Mouse (Mus musculus) left cerebral cortex, adult 11 months (tissue): ENCODE data around the gene Ptgs1.

Source experiments
- DNase-seq: peaks from one replicate; pipeline ENCODE4 v3.0.0; 2022; ENCODE audit warnings: low spot score

The Ptgs1 gene

GRCm38 (mm10) chr2:36247964-36248363, 17.7 kb downstream of the Ptgs1 start:
- no peak for DNase-seq

GRCm38 (mm10) chr2:36251156-36251555, 20.9 kb downstream of the Ptgs1 start:
- no peak for DNase-seq

GRCm38 (mm10) chr2:36252505-36252904, 22.3 kb downstream of the Ptgs1 start:
- DNase-seq = no peak

- DNase-seq = no peak
Measured at GRCm38 (mm10) chr2:36254445-36254844, 24.2 kb downstream of the Ptgs1 start.

DNA sequence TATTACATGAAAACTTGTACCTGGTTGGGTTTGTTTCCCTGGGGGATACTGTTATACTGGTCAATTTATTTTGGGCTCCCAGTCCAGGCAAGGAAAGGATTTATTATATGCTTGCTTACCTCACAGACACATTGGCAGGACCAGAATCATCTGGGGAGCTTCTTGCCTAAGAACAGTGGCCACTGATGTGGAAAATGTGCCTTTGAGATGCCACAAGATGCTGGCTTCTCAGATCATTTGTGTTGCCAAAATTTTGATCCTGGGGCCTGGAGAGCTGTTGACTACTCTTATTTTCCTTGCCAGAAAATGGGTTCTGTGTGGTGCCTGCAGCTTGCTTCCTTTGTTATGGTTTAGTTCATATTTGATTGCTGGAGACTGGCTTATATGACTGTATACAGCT, 26.7 kb downstream of the Ptgs1 start:
- no peak for DNase-seq

DNA sequence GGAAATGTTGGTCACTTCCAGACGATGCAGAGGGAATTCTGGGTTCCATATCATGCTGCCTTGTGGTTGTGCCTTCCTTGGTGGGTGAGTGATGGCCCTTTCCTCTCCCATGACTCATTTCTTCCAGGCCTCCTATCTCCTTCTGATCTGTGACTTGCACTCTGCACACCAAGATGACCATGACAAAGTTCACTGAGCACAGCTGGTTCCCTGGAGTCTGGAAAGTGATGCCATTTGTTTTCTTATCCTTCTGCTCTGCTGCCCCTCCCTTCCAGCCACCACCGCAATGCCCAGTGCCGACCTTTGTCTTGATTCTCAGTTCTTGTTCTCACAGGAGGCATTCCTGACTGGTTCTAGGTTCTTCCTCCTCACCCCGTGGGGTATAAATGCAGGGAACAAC, 29.2 kb downstream of the Ptgs1 start:
- DNase-seq = no peak

DNA sequence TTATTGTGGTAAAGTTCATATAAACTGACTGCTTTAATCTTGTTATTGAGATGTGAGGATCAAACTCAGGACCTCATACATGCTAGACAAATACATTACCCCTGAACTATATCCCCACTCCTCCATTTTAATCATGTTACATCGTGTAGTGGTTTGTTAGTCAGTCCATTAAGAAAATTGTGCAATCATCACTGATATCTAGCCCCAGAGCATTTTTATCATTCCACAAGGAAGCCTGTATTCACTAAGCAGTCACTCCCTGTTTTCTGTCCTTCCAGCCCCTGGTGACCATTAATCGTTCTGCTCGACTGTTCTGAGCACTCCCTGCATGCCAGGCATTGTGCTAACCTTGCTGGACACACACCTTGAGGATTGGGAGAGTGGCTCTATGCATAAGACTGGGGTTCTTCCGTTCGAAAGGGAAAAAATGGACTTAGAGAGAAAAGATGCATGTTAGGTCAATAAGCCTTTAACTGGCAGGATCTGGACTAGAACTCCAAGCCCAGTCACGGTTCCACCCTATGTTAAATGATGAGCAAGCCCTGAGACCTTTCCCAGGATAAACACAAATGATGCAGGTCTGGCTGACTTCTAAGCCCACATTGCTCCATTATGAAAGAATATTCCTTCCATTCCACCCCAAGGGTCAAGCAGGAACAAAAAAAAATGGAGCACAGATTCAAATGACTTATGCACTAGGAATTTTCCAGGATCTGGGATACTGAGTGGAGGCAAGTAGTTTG, 29.7 kb downstream of the Ptgs1 start:
- DNase-seq = no peak

- no peak for DNase-seq
Measured at GRCm38 (mm10) chr2:36262025-36262424, 31.8 kb downstream of the Ptgs1 start.

- no peak for DNase-seq
Measured at GRCm38 (mm10) chr2:36269458-36269857, 39.2 kb downstream of the Ptgs1 start.

DNA sequence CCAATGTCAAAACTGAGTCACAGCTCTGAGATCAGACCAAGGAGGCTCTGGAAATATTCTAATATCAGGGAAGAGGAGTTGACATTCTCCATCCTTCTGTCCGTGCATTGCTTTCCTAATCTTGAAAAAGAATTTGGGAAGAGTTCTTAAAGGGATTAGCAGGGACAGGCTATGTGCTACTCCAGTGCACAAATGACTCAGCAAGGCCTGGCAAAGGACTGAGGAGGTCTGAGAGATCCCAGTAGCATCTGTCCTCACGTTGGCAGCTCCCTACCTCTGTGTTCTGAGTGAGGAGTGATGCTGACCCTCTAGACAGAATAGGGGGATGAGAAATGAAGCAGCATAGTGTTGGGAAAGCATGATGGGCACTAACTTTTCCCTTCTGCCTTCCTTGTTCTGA, 40.0 kb downstream of the Ptgs1 start:
- no peak for DNase-seq

DNA sequence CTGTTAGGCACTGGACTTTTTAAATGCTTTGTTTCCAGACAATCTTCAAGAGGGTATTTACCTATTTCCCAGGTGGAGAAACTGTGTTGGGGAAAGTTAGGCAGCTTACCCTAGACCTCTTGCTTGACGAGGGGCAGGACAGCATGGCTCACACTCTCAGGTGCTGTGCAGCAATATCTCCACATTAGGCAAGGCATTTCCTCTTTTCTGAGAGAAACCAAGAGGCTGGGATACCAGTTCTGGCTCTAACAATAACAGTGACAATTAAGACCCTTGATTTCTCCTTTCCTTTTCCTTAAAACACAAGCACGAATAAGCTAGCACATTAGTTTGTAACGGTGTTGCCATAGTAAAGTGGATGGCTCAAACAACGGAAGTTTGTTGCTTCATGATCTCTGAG, 40.9 kb downstream of the Ptgs1 start:
- DNase-seq = no peak

GRCm38 (mm10) chr2:36272288-36272950, 42.2 kb downstream of the Ptgs1 start:
- no peak for DNase-seq

DNA sequence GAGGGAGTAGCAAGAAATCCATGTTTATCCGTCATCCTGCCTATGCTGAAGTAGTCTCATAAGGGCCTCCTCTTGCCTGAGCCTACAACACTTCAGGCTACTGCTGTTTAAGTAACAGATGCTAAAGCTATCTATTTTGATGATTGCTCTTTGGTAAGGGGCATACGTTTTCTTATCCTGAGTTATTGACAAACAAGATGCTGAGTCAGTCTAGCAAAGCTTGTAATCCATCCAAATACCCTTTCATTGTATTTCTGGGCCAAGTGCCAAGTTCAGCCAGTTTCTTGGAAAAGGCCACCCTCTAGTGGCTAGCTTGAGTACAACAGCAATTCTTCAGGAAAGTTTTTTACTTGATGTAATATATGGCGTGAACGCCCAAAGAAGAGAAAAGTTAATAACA, 46.2 kb downstream of the Ptgs1 start:
- DNase-seq = peak; percentile 32

DNA sequence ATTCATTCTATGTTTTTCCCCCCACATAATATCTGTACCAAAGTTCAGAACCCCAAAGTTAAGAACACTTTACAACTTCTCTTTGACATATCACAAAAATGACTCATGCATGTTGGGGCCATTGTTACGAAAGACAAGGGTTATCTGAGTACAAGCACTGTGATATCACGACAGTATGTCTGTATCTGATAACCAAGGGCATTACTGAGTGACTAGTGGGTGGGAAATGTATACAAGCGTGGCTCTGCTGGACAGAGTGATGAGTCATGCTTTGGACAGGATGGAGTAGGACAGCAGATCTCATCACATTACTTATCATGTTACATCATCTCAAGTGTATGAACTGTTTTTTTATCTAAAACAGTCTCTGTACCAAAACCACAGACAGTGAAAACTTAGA, 48.5 kb downstream of the Ptgs1 start:
- no peak for DNase-seq

DNA sequence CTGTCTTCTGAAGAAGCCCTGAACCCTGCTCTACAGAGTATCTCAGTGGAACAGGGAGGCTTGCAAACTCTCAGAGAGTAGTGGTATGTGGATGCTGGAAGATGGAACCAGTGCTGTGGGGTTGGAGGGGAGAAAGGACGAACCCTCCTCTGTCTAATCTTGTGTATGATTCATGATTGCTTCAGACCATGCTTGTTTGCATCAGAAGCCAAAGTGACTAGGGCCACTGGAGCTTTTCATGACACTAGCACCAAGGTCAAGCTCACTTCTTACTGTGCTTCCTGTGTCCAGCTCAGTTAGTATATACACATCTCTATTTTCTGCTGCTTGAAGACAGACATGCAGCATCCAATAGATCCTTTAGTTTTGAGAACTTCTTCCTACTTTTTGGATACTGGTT, 50.9 kb downstream of the Ptgs1 start:
- DNase-seq = no peak

GRCm38 (mm10) chr2:36282301-36282700, 52.1 kb downstream of the Ptgs1 start:
- DNase-seq = no peak
